Mouse (Mus musculus): ENCODE results near the gene Flt1. TPM values are rescaled to one million over a fixed set of nuclear protein-coding genes. Genes with fewer than 3 reads are reported as not detected.
A peak's percentile ranks its signal among the peaks of the same experiment; 100 is the strongest.

The Flt1 gene
- polyA plus RNA-seq, 1 experiment from 2014 or later = 11.1 TPM

DNA sequence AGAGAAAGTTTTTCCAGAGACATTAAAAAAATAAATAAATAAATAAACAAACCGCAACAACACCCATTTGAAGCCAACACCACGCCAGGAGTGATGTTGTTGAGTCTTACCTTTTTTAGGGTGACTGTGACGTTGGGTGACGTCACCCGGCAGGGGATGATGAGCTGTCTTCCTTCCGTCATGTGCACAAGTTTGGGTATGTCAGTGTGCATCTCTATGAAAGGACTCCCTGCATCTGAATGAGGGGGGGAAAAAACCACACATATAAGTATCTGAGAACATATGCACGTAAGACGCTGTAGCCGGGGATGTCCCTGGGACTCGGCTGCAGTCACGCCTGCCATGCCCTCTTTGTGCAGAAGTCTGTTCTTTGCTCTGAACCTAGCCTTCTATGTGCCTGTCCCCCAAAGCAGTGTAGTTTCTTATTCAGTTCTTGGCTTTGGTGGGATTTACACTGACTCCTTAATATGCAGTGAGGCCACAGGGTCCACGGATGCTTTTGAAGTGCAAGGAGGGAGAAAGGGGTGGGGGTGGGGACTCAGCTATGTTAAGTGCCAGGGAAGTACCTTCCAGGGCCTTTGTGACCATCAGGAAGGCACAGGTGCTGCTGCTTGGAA lies 42.0 kb downstream of the Flt1 start:
- WGBS = 88% methylated on average over 12 of the region's 12 CpGs
- no peak overlapping the region for H3K9ac ChIP-seq
- no peak overlapping the region for H3K4me3 ChIP-seq
- H3K27me3 ChIP-seq = no peaks in the 10 kb centered on the region
- no peaks in the 10 kb centered on the region for H3K36me3 ChIP-seq
- peaks cover 20% of the 10 kb centered on the region for H3K4me1 ChIP-seq (replicated peaks)
- no peak for ATAC-seq (ENCODE audit: low FRiP score)
- H3K9me3 ChIP-seq = no peaks in the 10 kb centered on the region
- no peak overlapping the region for H3K27ac ChIP-seq
- no peak overlapping the region for H3K4me2 ChIP-seq

DNA sequence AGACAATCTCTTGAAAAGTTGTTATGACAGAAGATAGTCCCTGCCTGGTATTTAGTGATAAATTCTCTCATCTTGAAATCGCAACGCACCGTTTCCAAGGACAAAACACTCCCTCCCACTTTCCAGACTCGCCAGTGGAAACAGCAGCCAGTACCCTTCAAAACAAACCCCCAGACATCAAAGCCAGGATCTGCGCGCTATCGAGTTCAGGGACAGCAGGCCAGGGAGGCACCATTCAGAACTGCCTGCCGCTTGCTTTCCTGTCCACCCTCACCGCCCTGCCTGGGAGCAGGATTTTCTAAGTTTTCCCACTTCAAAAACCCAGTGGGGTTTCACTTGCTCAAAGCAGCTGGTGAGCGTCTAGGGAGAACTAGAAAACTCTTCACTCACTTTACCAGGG lies 44.6 kb downstream of the Flt1 start:
- peaks cover 20% of the 10 kb centered on the region for H3K4me1 ChIP-seq (replicated peaks)
- ATAC-seq (ENCODE audit: low FRiP score) = no peak
- WGBS = 44% methylated on average over 10 of the region's 10 CpGs
- peak overlapping the region; percentile 8; the same call in 1 of the 2 replicates for H3K27ac ChIP-seq
- H3K9ac ChIP-seq = no peak overlapping the region
- H3K9me3 ChIP-seq = no peaks in the 10 kb centered on the region
- H3K36me3 ChIP-seq = no peaks in the 10 kb centered on the region
- no peak overlapping the region for H3K4me3 ChIP-seq
- H3K27me3 ChIP-seq = no peaks in the 10 kb centered on the region
- H3K4me2 ChIP-seq = no peak overlapping the region

DNA sequence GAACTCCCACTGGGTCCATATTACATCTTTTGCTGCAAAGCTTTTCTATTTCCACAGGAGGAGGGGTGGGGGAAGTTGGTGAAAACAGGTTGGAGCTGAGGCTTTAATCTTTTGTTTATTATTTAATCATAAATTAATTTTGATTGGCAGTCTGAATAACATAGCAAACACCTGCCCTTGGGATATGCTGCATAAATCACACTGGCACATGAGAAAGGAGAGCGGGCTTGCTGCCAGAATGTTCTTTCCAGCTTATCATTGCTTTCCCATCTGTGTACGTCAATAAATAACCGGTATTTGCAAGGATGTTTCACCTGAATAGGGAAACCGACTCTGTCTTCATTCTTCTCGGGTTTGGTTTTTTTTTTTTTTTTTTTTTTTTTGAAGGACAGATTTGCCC lies 45.1 kb downstream of the Flt1 start:
- Histone ChIP-seq H3K4me1 (replicated peaks) (peaks cover 20% of the 10 kb centered on the region), H3K9me3 (no peaks in the 10 kb centered on the region), H3K4me2 (no peak overlapping the region), H3K36me3 (no peaks in the 10 kb centered on the region), H3K27me3 (no peaks in the 10 kb centered on the region), H3K27ac (peak overlapping the region; percentile 8; the same call in 1 of the 2 replicates), H3K4me3 (no peak overlapping the region), H3K9ac (no peak overlapping the region)
- no peak for ATAC-seq (ENCODE audit: low FRiP score)
- WGBS = 69% methylated on average over 5 of the region's 5 CpGs

DNA sequence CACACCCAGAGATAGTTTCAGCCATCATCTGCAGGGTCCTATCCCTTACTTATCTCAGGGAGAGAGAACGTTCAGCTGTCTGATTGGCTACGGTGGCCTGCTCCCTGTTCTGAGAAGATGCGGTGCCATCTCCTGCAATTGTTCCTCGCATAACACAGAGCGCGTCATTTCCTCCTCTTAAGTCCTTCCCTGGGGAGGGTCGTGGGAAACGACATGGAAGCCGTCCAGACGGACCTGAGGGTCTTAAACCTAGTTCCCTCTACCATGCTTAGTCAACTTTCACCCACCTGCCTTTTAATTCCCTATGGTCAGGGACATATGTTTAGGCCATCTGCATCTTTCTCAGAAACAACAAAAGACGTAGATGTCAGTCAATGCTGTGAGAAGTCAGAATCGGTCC lies 46.5 kb downstream of the Flt1 start:
- 67% methylated on average over 12 of the region's 12 CpGs for WGBS
- Histone ChIP-seq H3K9ac (no peak overlapping the region), H3K27ac (no peak overlapping the region), H3K9me3 (no peaks in the 10 kb centered on the region), H3K4me2 (no peak overlapping the region), H3K36me3 (no peaks in the 10 kb centered on the region), H3K4me3 (no peak overlapping the region), H3K4me1 (replicated peaks) (peaks cover 20% of the 10 kb centered on the region), H3K27me3 (no peaks in the 10 kb centered on the region)
- ATAC-seq (ENCODE audit: low FRiP score) = no peak

DNA sequence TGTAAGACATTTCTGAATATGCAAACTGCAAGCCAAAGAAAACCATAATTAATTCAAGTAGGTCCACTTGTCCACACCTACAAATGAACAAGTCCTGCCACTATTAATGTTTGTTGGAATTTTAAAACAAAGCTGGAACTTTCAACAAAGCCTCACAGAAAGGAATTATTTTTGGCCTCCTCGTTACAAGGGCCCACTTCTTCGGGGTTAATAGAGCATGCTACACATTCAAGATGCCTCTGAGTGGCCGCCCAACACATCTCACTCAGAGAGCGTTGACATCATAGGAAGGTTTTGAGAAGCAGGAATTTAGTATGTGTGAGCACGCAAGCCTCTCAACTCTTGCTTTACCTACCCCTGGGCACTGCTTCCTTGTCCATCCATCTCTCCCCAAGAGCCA lies 50.0 kb downstream of the Flt1 start:
- no peak overlapping the region for H3K27ac ChIP-seq
- no peak overlapping the region for H3K4me2 ChIP-seq
- H3K4me1 ChIP-seq (replicated peaks) = peaks cover 9% of the 10 kb centered on the region
- H3K27me3 ChIP-seq = no peaks in the 10 kb centered on the region
- H3K4me3 ChIP-seq = no peak overlapping the region
- no peak overlapping the region for H3K9ac ChIP-seq
- 77% methylated on average over 5 of the region's 5 CpGs for WGBS
- H3K36me3 ChIP-seq = no peaks in the 10 kb centered on the region
- ATAC-seq (ENCODE audit: low FRiP score) = no peak
- H3K9me3 ChIP-seq = no peaks in the 10 kb centered on the region

DNA sequence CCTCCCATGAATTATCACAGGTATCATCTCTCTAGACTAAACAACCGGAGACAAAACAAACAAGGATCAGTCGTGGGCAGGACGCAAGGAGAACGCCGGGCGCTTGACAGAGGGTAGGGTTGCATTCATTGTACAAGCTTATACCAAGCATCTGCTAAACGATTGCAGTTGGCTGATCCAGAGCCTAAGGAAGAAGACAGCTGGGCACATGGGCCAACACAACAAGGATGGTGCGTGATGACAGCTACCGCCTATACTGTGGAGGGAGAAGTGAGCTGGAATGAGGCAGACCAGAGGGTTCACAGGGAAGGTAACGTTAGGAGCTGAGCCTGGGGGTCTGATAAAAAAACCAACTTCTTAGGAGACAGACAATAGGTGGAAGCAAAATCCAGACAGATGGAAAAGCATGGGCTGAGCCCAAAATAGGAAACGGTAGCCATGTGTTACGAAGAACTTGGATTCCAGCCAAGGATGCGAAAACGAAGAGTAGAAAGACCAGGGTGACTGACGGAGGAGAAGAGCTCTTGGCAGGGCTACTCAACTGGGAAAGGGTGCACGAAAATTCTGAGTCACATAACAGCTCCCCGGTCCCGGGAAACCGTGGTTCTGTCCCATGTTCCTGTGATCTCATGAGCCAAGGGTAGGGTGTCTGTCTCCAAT lies 53.9 kb downstream of the Flt1 start:
- Histone ChIP-seq H3K9ac (no peak overlapping the region), H3K27ac (no peak overlapping the region), H3K9me3 (no peaks in the 10 kb centered on the region), H3K4me3 (no peak overlapping the region), H3K27me3 (no peaks in the 10 kb centered on the region), H3K36me3 (no peaks in the 10 kb centered on the region), H3K4me1 (replicated peaks) (no peaks in the 10 kb centered on the region), H3K4me2 (no peak overlapping the region)
- WGBS = 84% methylated on average over 19 of the region's 19 CpGs
- ATAC-seq (ENCODE audit: low FRiP score) = no peak

DNA sequence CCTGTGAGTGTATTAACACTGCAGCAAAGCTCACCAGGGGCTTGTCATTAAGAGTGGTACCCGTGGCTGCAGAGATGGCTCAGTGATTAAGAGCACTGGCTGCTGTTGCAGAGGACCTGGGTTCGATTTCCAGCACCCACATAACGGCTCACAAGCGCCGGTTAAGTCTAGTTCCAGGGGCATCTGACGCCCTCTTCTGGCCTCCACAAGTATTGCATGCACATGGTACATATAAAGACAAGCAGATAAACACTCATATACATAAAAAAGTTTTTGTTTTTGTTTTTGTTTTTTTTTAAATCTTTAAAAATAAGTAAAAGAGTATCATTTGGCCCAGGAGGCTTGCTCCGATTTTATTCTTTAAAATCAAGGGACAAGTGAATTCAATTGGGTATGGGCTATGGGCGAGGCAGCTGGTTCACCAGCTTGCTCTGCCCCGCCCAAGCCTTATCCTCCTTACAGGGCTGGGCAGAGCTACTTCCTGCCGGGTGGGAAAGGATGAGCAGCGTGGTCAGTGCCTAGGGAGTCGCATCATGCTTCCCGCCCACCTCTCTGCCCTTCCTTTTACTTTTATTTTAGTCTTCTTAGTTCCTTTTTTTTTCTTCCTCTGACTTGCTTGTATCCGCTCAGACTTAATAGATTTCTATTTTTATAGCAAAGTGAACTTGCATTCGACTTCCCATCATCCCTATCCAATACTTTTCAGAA lies 57.0 kb downstream of the Flt1 start:
- no peak for ATAC-seq (ENCODE audit: low FRiP score)
- no peaks in the 10 kb centered on the region for H3K36me3 ChIP-seq
- H3K9ac ChIP-seq = no peak overlapping the region
- WGBS = 91% methylated on average over 15 of the region's 15 CpGs
- no peaks in the 10 kb centered on the region for H3K27me3 ChIP-seq
- no peak overlapping the region for H3K27ac ChIP-seq
- H3K4me1 ChIP-seq (replicated peaks) = no peaks in the 10 kb centered on the region
- no peak overlapping the region for H3K4me3 ChIP-seq
- no peak overlapping the region for H3K4me2 ChIP-seq
- H3K9me3 ChIP-seq = no peaks in the 10 kb centered on the region

DNA sequence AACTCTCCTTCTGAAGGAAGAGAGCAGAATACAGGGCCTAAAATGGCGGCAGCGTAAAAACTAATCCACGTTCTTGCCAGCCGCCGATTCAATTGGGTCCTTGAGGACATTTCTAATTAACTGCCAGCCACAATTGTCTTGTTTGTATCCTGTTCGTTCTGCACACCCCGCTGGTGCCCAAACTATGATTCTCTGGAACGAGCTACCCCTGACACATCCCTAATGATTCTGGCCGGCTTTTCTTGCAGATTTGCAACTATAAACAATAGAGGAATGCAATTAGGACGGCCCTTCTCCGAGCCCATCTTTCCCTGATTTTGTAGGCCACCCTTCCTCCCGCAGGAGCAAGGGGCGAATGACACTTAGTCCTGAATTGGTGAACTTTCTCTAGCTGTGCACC lies 59.9 kb downstream of the Flt1 start:
- Histone ChIP-seq H3K27me3 (no peaks in the 10 kb centered on the region), H3K27ac (no peak overlapping the region), H3K4me3 (no peak overlapping the region), H3K9me3 (no peaks in the 10 kb centered on the region), H3K4me2 (no peak overlapping the region), H3K9ac (no peak overlapping the region), H3K4me1 (replicated peaks) (no peaks in the 10 kb centered on the region), H3K36me3 (no peaks in the 10 kb centered on the region)
- no peak for ATAC-seq (ENCODE audit: low FRiP score)
- WGBS = 88% methylated on average over 13 of the region's 13 CpGs

DNA sequence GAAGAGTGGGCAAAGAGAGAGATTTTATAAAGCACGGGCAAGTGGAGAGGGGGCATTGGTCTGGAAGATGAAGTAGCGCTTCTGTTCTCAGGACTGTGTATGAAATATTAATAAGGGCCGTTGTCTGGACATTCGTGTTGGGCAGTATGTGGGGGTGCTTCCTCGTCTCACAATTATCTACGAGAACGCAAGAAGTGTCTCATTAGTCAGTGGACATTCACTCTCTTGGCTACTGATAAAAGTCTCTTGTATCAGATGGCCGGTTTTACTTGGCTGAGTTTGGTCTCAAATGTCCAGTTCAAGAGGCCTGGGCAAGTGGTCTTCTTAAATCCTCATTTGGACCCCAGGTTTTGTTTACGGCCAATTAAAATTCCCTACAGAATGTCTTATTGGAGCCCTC lies 60.4 kb downstream of the Flt1 start:
- Histone ChIP-seq H3K36me3 (no peaks in the 10 kb centered on the region), H3K27ac (no peak overlapping the region), H3K9me3 (no peaks in the 10 kb centered on the region), H3K4me1 (replicated peaks) (no peaks in the 10 kb centered on the region), H3K9ac (no peak overlapping the region), H3K4me3 (no peak overlapping the region), H3K27me3 (no peaks in the 10 kb centered on the region), H3K4me2 (no peak overlapping the region)
- 93% methylated on average over 9 of the region's 9 CpGs for WGBS
- no peak for ATAC-seq (ENCODE audit: low FRiP score)

DNA sequence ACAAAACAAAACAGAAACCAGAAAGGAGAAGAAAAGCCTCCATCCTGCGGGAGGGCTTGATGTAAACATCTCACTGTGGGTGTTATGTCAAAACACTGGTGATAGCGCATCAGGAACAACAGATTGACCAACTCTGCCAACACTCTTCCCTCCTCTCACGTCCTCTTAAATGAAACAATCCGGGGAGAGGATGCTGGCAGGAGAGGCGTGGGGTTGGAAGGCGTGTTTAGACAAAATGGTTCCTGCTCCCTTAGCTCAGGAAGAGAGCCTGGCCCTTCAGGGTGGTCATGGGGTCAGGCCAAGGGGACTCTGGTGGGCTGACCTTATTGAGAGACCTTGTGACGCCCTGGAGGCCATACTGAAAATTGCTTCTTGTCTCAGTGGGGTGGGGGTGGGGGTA lies 65.9 kb downstream of the Flt1 start:
- H3K4me2 ChIP-seq = no peak overlapping the region
- ATAC-seq (ENCODE audit: low FRiP score) = no peak
- H3K27me3 ChIP-seq = no peaks in the 10 kb centered on the region
- no peaks in the 10 kb centered on the region for H3K9me3 ChIP-seq
- no peak overlapping the region for H3K27ac ChIP-seq
- no peak overlapping the region for H3K9ac ChIP-seq
- H3K4me1 ChIP-seq (replicated peaks) = no peaks in the 10 kb centered on the region
- 84% methylated on average over 7 of the region's 7 CpGs for WGBS
- H3K36me3 ChIP-seq = no peaks in the 10 kb centered on the region
- H3K4me3 ChIP-seq = no peak overlapping the region

DNA sequence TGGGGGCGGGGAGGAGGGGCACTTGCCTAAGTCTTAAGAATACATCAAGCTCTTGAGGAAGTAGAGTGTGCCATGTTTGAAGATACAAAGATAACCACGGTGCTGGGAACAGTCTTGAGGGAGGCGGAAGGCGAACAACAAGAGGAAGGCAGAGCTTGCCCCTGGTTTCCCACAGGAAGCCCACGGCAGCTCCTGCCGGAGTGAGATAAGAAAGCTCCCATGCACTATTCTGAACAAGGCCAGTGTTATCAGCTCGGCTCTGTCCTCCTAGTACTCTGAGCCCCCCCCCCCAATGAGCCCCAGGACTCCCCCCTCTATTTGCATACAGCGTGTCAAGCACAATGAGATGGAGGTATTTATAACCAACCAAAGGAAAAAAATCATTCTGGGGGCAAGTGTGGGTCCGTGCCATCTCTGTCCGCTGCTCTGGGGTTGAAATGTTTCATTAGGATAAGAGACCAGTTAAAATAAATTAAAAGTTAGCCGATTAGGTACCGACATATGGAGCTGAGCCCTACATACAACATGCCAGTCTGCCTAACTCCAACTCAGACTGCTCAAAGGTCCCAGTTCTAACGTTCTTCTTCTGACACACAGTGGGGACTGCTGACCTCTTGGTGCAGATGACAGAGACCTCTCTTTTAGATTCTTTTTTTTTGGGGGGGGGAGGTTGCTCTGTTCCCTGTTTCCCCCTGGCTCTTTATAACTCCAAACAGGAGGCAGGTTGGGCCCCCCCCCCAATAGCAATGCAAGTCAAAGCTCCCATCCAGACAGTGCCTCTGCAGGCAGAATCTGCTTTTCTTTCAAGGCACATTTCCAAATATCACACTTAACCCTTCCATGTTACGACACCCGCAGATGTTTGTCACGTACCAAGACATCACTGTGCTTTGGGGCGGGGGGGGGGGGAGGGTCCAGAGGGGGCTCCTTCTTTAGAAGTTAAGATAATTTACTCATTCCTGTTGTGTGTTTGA lies 67.6 kb downstream of the Flt1 start:
- Histone ChIP-seq H3K9me3 (no peaks in the 10 kb centered on the region), H3K36me3 (no peaks in the 10 kb centered on the region), H3K9ac (no peak overlapping the region), H3K4me2 (no peak overlapping the region), H3K4me1 (replicated peaks) (no peaks in the 10 kb centered on the region), H3K27ac (0 out of 2 replicates have a peak overlapping the region, but pooled peaks have one; percentile 20), H3K27me3 (no peaks in the 10 kb centered on the region), H3K4me3 (no peak overlapping the region)
- 67% methylated on average over 17 of the region's 17 CpGs for WGBS
- 0 out of 2 replicates have a peak, but pooled peaks have one; percentile 43 for ATAC-seq (ENCODE audit: low FRiP score)

DNA sequence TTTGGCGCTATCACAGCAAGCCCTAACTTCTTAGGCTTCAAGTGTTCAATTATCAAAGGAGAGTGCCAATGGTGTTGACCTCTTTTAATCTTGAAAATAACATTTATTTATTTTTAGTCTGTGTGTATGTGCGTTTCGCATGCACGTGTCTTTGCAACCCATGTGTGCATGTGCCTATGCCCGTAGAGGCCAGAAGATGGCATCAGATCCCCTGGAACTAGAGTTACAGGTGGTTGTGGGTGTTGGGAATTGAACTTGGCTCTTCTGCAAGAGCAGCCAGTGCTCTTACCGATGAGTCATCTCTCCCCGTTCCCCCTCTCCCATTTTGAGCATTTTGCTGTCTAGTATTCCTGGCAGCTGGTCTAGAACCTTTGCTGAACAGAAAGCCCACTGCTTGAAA lies 70.0 kb downstream of the Flt1 start:
- WGBS = 88% methylated on average over 7 of the region's 7 CpGs
- no peak overlapping the region for H3K9ac ChIP-seq

More for the DNA sequence above, 70.0 kb downstream of the Flt1 start:
- H3K4me2 ChIP-seq = no peak overlapping the region
- no peak for ATAC-seq (ENCODE audit: low FRiP score)
- no peaks in the 10 kb centered on the region for H3K27me3 ChIP-seq
- no peak overlapping the region for H3K27ac ChIP-seq
- H3K36me3 ChIP-seq = no peaks in the 10 kb centered on the region
- H3K4me1 ChIP-seq (replicated peaks) = no peaks in the 10 kb centered on the region
- no peaks in the 10 kb centered on the region for H3K9me3 ChIP-seq
- no peak overlapping the region for H3K4me3 ChIP-seq
